ENCODE assay signal across 8 mouse cellular contexts in genomic region chr6:90608186-90608585, GRCm38 (mm10). TPM values are rescaled to one million over a fixed set of nuclear protein-coding genes. Genes with fewer than 3 reads are reported as not detected.
DNase-seq lines count a peak whose midpoint lies in the region; ATAC-seq and TF ChIP-seq lines count a peak whose summit lies in the region.

No protein-coding gene starts in this region.

- H3K9me3 ChIP-seq in hindbrain, embryonic 10.5 days, result no peaks in the 10 kb centered on the region
- H3K9me3 ChIP-seq in hindbrain, embryonic 14.5 days (ENCODE audit: control insufficient read depth, low read length), result no peaks in the 10 kb centered on the region
- H3K9me3 ChIP-seq in heart, postnatal 0 days (replicated peaks; ENCODE audit: control insufficient read depth, low read length), result no peaks in the 10 kb centered on the region

- no peak overlapping the region for H3K9ac ChIP-seq in hindbrain, embryonic 14.5 days
- no peak overlapping the region for H3K9ac ChIP-seq in heart, postnatal 0 days (replicated peaks; ENCODE audit: low read depth, low read length)

- peaks cover 21% of the 10 kb centered on the region for H3K4me1 ChIP-seq in hindbrain, embryonic 10.5 days (replicated peaks)
- H3K4me1 ChIP-seq in hindbrain, embryonic 14.5 days (replicated peaks; ENCODE audit: control insufficient read depth, insufficient read depth, low read length), result peaks cover 11% of the 10 kb centered on the region; the same call in 1 of the 2 replicates
- peaks cover 15% of the 10 kb centered on the region for H3K4me1 ChIP-seq in thymus, adult 2 months (replicated peaks; ENCODE audit: control insufficient read depth, insufficient read depth, low read length)
- peaks cover 14% of the 10 kb centered on the region for H3K4me1 ChIP-seq in heart, postnatal 0 days (ENCODE audit: control insufficient read depth, insufficient read depth)

- ATAC-seq in hindbrain, embryonic 14.5 days (ENCODE audit: low FRiP score), result no peak
- ATAC-seq in heart, postnatal 0 days (ENCODE audit: insufficient read depth, low read depth), result peak; percentile 28; the same call in 1 of the 2 replicates

- TF ChIP-seq POLR2A in thymus, adult 2 months (IDR thresholded peaks at IDR 0.05; ENCODE audit: control insufficient read depth, extremely low read depth, insufficient read depth, low read length, poor library complexity), result no peak

- H3K4me3 ChIP-seq in hindbrain, embryonic 10.5 days, result no peak overlapping the region
- no peak overlapping the region for H3K4me3 ChIP-seq in hindbrain, embryonic 14.5 days (replicated peaks; ENCODE audit: low read length)
- H3K4me3 ChIP-seq in thymus, adult 2 months (ENCODE audit: control insufficient read depth, insufficient read depth, low read length), result no peak overlapping the region
- H3K4me3 ChIP-seq in heart, postnatal 0 days (ENCODE audit: low read depth, low read length), result no peak overlapping the region

- no peak overlapping the region for H3K27ac ChIP-seq in hindbrain, embryonic 10.5 days
- H3K27ac ChIP-seq in hindbrain, embryonic 14.5 days, result no peak overlapping the region
- no peak overlapping the region for H3K27ac ChIP-seq in thymus, adult 2 months (ENCODE audit: control insufficient read depth, insufficient read depth, low read length)
- H3K27ac ChIP-seq in heart, postnatal 0 days (ENCODE audit: low read depth), result no peak overlapping the region

- H3K4me2 ChIP-seq in hindbrain, embryonic 14.5 days (replicated peaks), result no peak overlapping the region
- H3K4me2 ChIP-seq in heart, postnatal 0 days (ENCODE audit: low read depth, low read length), result no peak overlapping the region

- 67% methylated on average over 6 of the region's 6 CpGs for WGBS in hindbrain, embryonic 10.5 days
- WGBS in hindbrain, embryonic 14.5 days, result 73% methylated on average over 6 of the region's 6 CpGs
- 44% methylated on average over 6 of the region's 6 CpGs for WGBS in thymus, adult 2 months
- WGBS in heart, postnatal 0 days, result 53% methylated on average over 6 of the region's 6 CpGs

- no peak for TF ChIP-seq CTCF in thymus, adult 2 months (IDR thresholded peaks at IDR 0.05; ENCODE audit: borderline replicate concordance, control insufficient read depth, extremely low read depth, insufficient read depth, low read length, poor library complexity)
- TF ChIP-seq CTCF in heart, postnatal 0 days (IDR thresholded peaks at IDR 0.05; ENCODE audit: low read depth), result peak; percentile 73

- DNase-seq in hindbrain, embryonic 10.5 days (ENCODE audit: low spot score), result peak; percentile 12
- no peak for DNase-seq in hindbrain, embryonic 14.5 days (ENCODE audit: low spot score)
- DNase-seq in thymus, postnatal 14 days, result peak; percentile 46
- DNase-seq in thymus, adult 2 months, result no peak
- DNase-seq in heart, postnatal 0 days (ENCODE audit: low spot score), result peak; percentile 55
- peak; percentile 64 for DNase-seq in testis, postnatal 10 days (ENCODE audit: low spot score)
- no peak for DNase-seq in layer of hippocampus, adult 9-11 months
- no peak for DNase-seq in cerebellum, postnatal 10 days

- H3K36me3 ChIP-seq in hindbrain, embryonic 10.5 days, result no peaks in the 10 kb centered on the region
- H3K36me3 ChIP-seq in hindbrain, embryonic 14.5 days (replicated peaks; ENCODE audit: control insufficient read depth, insufficient read depth), result no peaks in the 10 kb centered on the region
- H3K36me3 ChIP-seq in thymus, adult 2 months (ENCODE audit: control insufficient read depth, insufficient read depth, low read length), result no peaks in the 10 kb centered on the region
- no peaks in the 10 kb centered on the region for H3K36me3 ChIP-seq in heart, postnatal 0 days (replicated peaks; ENCODE audit: control insufficient read depth, insufficient read depth, low read length)

- peaks cover 14% of the 10 kb centered on the region for H3K27me3 ChIP-seq in hindbrain, embryonic 10.5 days (ENCODE audit: insufficient read depth, poor library complexity, severe bottlenecking)
- H3K27me3 ChIP-seq in hindbrain, embryonic 14.5 days (ENCODE audit: control insufficient read depth, insufficient read depth, low read length), result no peaks in the 10 kb centered on the region
- H3K27me3 ChIP-seq in thymus, adult 2 months (ENCODE audit: control insufficient read depth, insufficient read depth, low read length), result no peaks in the 10 kb centered on the region
- no peaks in the 10 kb centered on the region for H3K27me3 ChIP-seq in heart, postnatal 0 days (ENCODE audit: control insufficient read depth, insufficient read depth, low read length)

- TF ChIP-seq EP300 in heart, postnatal 0 days (IDR thresholded peaks at IDR 0.05; ENCODE audit: low read depth), result no peak

RNA-seq across cellular contexts. Expression of gene Slc41a3, which starts 3.7 kb away (rescaled TPM):
- 2.8 and 3.6 TPM in 2 replicates for polyA plus RNA-seq in hindbrain, embryonic 10.5 days (2016; fragmentation: Nextera tagmentation; extraction: Ambion mirVana)
- polyA plus RNA-seq in hindbrain, embryonic 14.5 days (2014; fragmentation: Nextera tagmentation; extraction: Ambion mirVana), result 6.9 and 7.8 TPM in 2 replicates
- 9.6 and 12.3 TPM in 2 replicates for polyA plus RNA-seq in thymus, adult 2 months (2012; rRNA removed)
- total RNA-seq in heart, postnatal 0 days (2014; rRNA removed; ENCODE audit: low replicate concordance), result 35.0 and 39.8 TPM in 2 replicates
- 17.5 and 23.4 TPM in 2 replicates for polyA plus RNA-seq in heart, postnatal 0 days (2015; fragmentation: Nextera tagmentation; extraction: Ambion mirVana)

Comparison
In these comparisons a context has a peak if more than half of its experiments do, and no peak if none do; other contexts are left out.
1. DNase-seq: peak in hindbrain, embryonic 10.5 days (single experiment), thymus, postnatal 14 days (single experiment), heart, postnatal 0 days (single experiment) and testis, postnatal 10 days (single experiment); none in hindbrain, embryonic 14.5 days (single experiment), thymus, adult 2 months (single experiment), layer of hippocampus, adult 9-11 months (single experiment) and cerebellum, postnatal 10 days (0 of 2).